Mouse (Mus musculus): ENCODE data around the gene Nudt4.

DNA sequence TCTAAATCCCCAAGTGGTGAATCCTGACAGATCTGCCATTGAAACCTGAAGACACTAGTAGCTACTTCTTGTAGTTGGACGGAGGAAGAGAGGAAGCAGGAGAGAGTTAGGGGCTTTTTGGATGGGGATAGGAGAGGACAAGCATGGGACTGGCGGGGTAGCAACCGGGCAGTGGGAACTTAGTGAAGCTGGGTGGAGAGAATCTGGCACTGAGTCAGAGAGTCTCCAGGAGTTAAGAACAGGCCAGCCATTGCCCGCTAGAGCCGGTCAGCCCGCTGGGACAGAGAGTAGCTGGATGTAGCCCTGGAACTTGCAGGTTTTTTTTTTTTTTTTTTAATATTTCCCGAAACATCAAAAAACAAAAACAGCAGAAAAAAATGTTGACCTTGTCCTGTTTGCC lies 30.6 kb downstream of the Nudt4 start:
- TF ChIP-seq CTCF (IDR thresholded peaks at IDR 0.05; ENCODE audit: low read depth, low read length) = no peak
- no peak for TF ChIP-seq POLR2AphosphoS5 (IDR thresholded peaks at IDR 0.05; ENCODE audit: insufficient replicate concordance, low read depth, low read length)
